Mouse (Mus musculus) brain, embryonic 14.5 days (tissue): ENCODE measurements around the gene Rnf212.

Experiments used
- CTCF ChIP-seq: fragments of 200-500 bp; IDR thresholded peaks from 2 replicates; pipeline ENCODE4 v1.5.1; 2012; ENCODE audit warnings: inconsistent platforms, mild to moderate bottlenecking, moderate library complexity, borderline replicate concordance; ENCODE audit not compliant: insufficient read depth, insufficient read length; ENCODE audit errors: extremely low read depth
- POLR2A ChIP-seq: fragments of 200-500 bp; IDR thresholded peaks from 2 replicates; pipeline ENCODE4 v1.6.1; 2012; ENCODE audit warnings: mild to moderate bottlenecking, inconsistent platforms, borderline replicate concordance; ENCODE audit not compliant: poor library complexity, insufficient read depth, insufficient read length, severe bottlenecking; ENCODE audit errors: extremely low read depth

- TF ChIP-seq CTCF (no peak), POLR2A (no peak)
Measured at GRCm38 (mm10) chr5:108715974-108716373, 58.8 kb downstream of the Rnf212 start.
